Mouse (Mus musculus) cortical plate, adult 2 months (tissue): ENCODE measurements around the gene Fam118a. TPM values are rescaled to one million over a fixed set of nuclear protein-coding genes. Genes with fewer than 3 reads are reported as not detected.
"Not testable (repeated sequence)": the region's sequence is repeated elsewhere in the genome, so short reads cannot be mapped to it uniquely, and the experiment has no call there.

Experiments
- H3K27ac ChIP-seq: fragments of 200-500 bp; 2 replicates; pipeline ENCODE4 v1.5.1; 2012; ENCODE audit warnings: low read length, control low read depth, inconsistent platforms; ENCODE audit not compliant: insufficient read depth
- H3K4me1 ChIP-seq: fragments of 200-500 bp; 2 replicates; pipeline ENCODE4 v1.6.1; 2011; ENCODE audit warnings: low read length; ENCODE audit not compliant: control insufficient read depth, insufficient read depth
- H3K4me3 ChIP-seq: fragments of 200-500 bp; 2 replicates; pipeline ENCODE4 v1.5.1; 2011; ENCODE audit warnings: mild to moderate bottlenecking, low read length, control low read depth; ENCODE audit not compliant: insufficient read depth
- CTCF ChIP-seq: fragments of 200-500 bp; IDR thresholded peaks from 2 replicates; pipeline ENCODE4 v1.5.1; 2011; ENCODE audit warnings: mild to moderate bottlenecking, control low read depth, low read length; ENCODE audit not compliant: insufficient read depth; ENCODE audit errors: extremely low read depth
- POLR2A ChIP-seq: fragments of 200-500 bp; IDR thresholded peaks from 2 replicates; pipeline ENCODE4 v1.6.1; 2011; ENCODE audit warnings: mild to moderate bottlenecking, low read length, control low read depth; ENCODE audit not compliant: insufficient read depth; ENCODE audit errors: extremely low read depth
- polyA plus RNA-seq: library from polyadenylated mRNA; depleted of rRNA; stranded (reverse); fragments of >200 nt; gene quantifications from 2 replicates; pipeline ENCODE4 v1.2.3, GENCODE M21; 2012; rRNA removed

Gene Fam118a
- polyA plus RNA-seq = 14.2 and 17.6 TPM in 2 replicates

GRCm38 (mm10) chr15:85028648-85029047 lies at the start of gene Fam118a:
TSS of gene Fam118a (plus strand) at chr15:85028948.
- not testable (repeated sequence) for H3K4me3 ChIP-seq, H3K27ac ChIP-seq, H3K4me1 ChIP-seq

- H3K4me3 ChIP-seq = no peak overlapping the region
- peaks cover 26% of the 10 kb centered on the region for H3K4me1 ChIP-seq
- TF ChIP-seq CTCF (no peak), POLR2A (no peak)
- no peak overlapping the region for H3K27ac ChIP-seq
These were observed 47.0 kb upstream of the Fam118a start for GRCm38 (mm10) chr15:84981609-84982313.

GRCm38 (mm10) chr15:84982888-84983287 lies 45.9 kb upstream of the Fam118a start:
- TF ChIP-seq CTCF (no peak), POLR2A (no peak)
- H3K4me1 ChIP-seq = peaks cover 25% of the 10 kb centered on the region
- no peak overlapping the region for H3K4me3 ChIP-seq
- H3K27ac ChIP-seq = no peak overlapping the region

GRCm38 (mm10) chr15:84983721-84984120 lies 45.0 kb upstream of the Fam118a start:
- TF ChIP-seq POLR2A = no peak
- no peak for TF ChIP-seq CTCF
- no peak overlapping the region for H3K4me3 ChIP-seq
- no peak overlapping the region for H3K27ac ChIP-seq
- H3K4me1 ChIP-seq = peaks cover 29% of the 10 kb centered on the region

GRCm38 (mm10) chr15:84985516-84986160 lies 43.1 kb upstream of the Fam118a start:
- Histone ChIP-seq H3K27ac (no peak overlapping the region), H3K4me3 (peak overlapping the region; percentile 99), H3K4me1 (peaks cover 32% of the 10 kb centered on the region)
- TF ChIP-seq CTCF = no peak
- TF ChIP-seq POLR2A = 0 out of 2 replicates have a peak, but pooled peaks have one; percentile 27

- Histone ChIP-seq H3K4me3 (peak overlapping the region; percentile 99), H3K4me1 (peaks cover 32% of the 10 kb centered on the region), H3K27ac (0 out of 2 replicates have a peak overlapping the region, but pooled peaks have one; percentile 14)
- TF ChIP-seq POLR2A = no peak
- no peak for TF ChIP-seq CTCF
These were observed 42.4 kb upstream of the Fam118a start for GRCm38 (mm10) chr15:84986171-84987019.

- peak overlapping the region; percentile 87 for H3K27ac ChIP-seq
- H3K4me3 ChIP-seq = peak overlapping the region; percentile 99
- TF ChIP-seq CTCF (no peak), POLR2A (no peak)
- H3K4me1 ChIP-seq = peaks cover 29% of the 10 kb centered on the region
These were observed 41.5 kb upstream of the Fam118a start for GRCm38 (mm10) chr15:84987020-84987815.

GRCm38 (mm10) chr15:84987874-84988825 lies 40.6 kb upstream of the Fam118a start, which contains the start of gene 5031439G07Rik:
TSS of gene 5031439G07Rik (minus strand) at chr15:84988551.
- H3K4me3 ChIP-seq = peak within 1 kb of the TSS; percentile 99
- peaks cover 24% of the 10 kb centered on the region for H3K4me1 ChIP-seq
- TF ChIP-seq CTCF (no peak), POLR2A (peak; percentile 61; the same call in 1 of the 2 replicates)
- H3K27ac ChIP-seq = peak within 1 kb of the TSS; percentile 87
